In genomic region chr7:128739462-128740277, GRCm38 (mm10) we compare ENCODE assay signal across 8 mouse cellular contexts. TPM values are rescaled to one million over a fixed set of nuclear protein-coding genes. Genes with fewer than 3 reads are reported as not detected.
DNase-seq lines count a peak whose midpoint lies in the region; ATAC-seq and TF ChIP-seq lines count a peak whose summit lies in the region.

No protein-coding gene starts in this region.

- H3K9ac ChIP-seq in intestine, embryonic 16.5 days (ENCODE audit: low read depth, low read length) = peak overlapping the region; percentile 99

- no peak for TF ChIP-seq CTCF in lung, adult 2 months (IDR thresholded peaks at IDR 0.05; ENCODE audit: insufficient read depth, low read length)

- H3K4me2 ChIP-seq in intestine, embryonic 16.5 days (ENCODE audit: low read depth, low read length) = peak overlapping the region; percentile 63

- 0 out of 2 replicates have a peak, but pooled peaks cover under 1% of the 10 kb centered on the region for H3K36me3 ChIP-seq in intestine, embryonic 16.5 days (ENCODE audit: control insufficient read depth, insufficient read depth, low read length)

- ATAC-seq in intestine, embryonic 16.5 days = peak; percentile 62
- ATAC-seq in neutrophil, adult 5-6 weeks (ENCODE audit: extremely low read depth, insufficient number of reproducible peaks, low FRiP score, poor library complexity, severe bottlenecking) = peak; percentile 42; the same call in 1 of the 2 replicates

- peaks cover 27% of the 10 kb centered on the region for H3K4me1 ChIP-seq in intestine, embryonic 16.5 days (ENCODE audit: control insufficient read depth, insufficient read depth, low read length)
- H3K4me1 ChIP-seq in lung, adult 2 months (ENCODE audit: control insufficient read depth, insufficient read depth, low read length) = peaks cover 10% of the 10 kb centered on the region

- peak; percentile 57 for DNase-seq in ovary, postnatal 36 days (ENCODE audit: low spot score)
- no peak for DNase-seq in ovary, postnatal 10 days (ENCODE audit: low spot score)
- DNase-seq in cerebellum, postnatal 10 days = peak; percentile 64 to 73
- peak; percentile 97 for DNase-seq in heart, adult 11 months
- DNase-seq in lung, adult 2 months = peak; percentile 65
- peak; percentile 67 for DNase-seq in thymus, postnatal 4 days

- no peaks in the 10 kb centered on the region for H3K27me3 ChIP-seq in intestine, embryonic 16.5 days (replicated peaks; ENCODE audit: control insufficient read depth, insufficient read depth, low read length)

- H3K4me3 ChIP-seq in intestine, embryonic 16.5 days (ENCODE audit: low read length) = peak overlapping the region; percentile 100
- peak overlapping the region; percentile 84 for H3K4me3 ChIP-seq in lung, adult 2 months (replicated peaks; ENCODE audit: extremely low read depth, low read depth, low read length)

- no peaks in the 10 kb centered on the region for H3K9me3 ChIP-seq in intestine, embryonic 16.5 days (ENCODE audit: control insufficient read depth, low read length)

- peak; percentile 28; the same call in 1 of the 2 replicates for TF ChIP-seq POLR2A in lung, adult 2 months (IDR thresholded peaks at IDR 0.05; ENCODE audit: borderline replicate concordance, extremely low read depth, low read depth, low read length)

- peak overlapping the region; percentile 88 for H3K27ac ChIP-seq in intestine, embryonic 16.5 days (ENCODE audit: low read length)

- WGBS in intestine, embryonic 16.5 days = under 1% methylated on average over 73 of the region's 80 CpGs
- under 1% methylated on average over 79 of the region's 80 CpGs for WGBS in lung, adult 2 months

RNA-seq across cellular contexts. Expression of gene Mcmbp, which starts 0.6 kb away (rescaled TPM):
- 35.3 and 40.2 TPM in 2 replicates for polyA plus RNA-seq in intestine, embryonic 16.5 days (2015; fragmentation: Nextera tagmentation; extraction: Ambion mirVana)
- 31.1 and 32.5 TPM in 2 replicates for polyA plus RNA-seq in lung, adult 2 months (2012; rRNA removed)
- 53.0 and 71.0 TPM in 2 replicates for total RNA-seq in neutrophil, adult 5-6 weeks (2017)

RNA-seq across cellular contexts. Expression of gene Sec23ip, which starts 5.1 kb away (rescaled TPM):
- polyA plus RNA-seq in intestine, embryonic 16.5 days (2015; fragmentation: Nextera tagmentation; extraction: Ambion mirVana) = 28.9 and 29.7 TPM in 2 replicates
- polyA plus RNA-seq in lung, adult 2 months (2012; rRNA removed) = 19.3 and 24.3 TPM in 2 replicates
- 36.5 and 36.6 TPM in 2 replicates for total RNA-seq in neutrophil, adult 5-6 weeks (2017)
